Mouse (Mus musculus) lung, postnatal 10 days (tissue): ENCODE measurements around the gene Adck1.
"Not testable (repeated sequence)": the region's sequence is repeated elsewhere in the genome, so short reads cannot be mapped to it uniquely, and the experiment has no call there.

Experiments
- DNase-seq: peaks from one replicate; pipeline ENCODE4 v3.0.0; 2021

Adck1 gene

GRCm38 (mm10) chr12:88360441-88361119 lies at the start of gene Adck1:
Gene Adck1, plus strand, starts transcription at chr12:88360554.
- peak; percentile 92 for DNase-seq

DNA sequence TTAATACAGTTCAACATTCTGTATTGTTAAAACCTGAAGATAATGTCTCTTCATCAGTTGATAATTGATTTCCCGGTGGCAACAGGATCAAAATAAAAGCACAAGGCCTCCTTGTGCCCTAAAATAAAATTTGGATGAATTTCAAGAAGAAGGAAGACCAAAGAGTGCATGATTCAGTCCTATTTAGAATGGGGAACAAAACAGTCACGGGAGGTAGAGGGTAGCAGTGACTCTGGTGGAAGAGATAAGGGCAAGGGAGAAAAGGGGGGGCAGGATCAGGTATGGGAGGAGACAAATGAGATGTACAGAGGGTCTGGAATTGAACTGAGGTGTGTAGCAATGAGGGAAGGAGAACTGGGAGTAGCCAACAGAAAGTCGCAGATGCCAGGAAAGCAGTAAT lies 45.8 kb upstream of the Adck1 start:
- DNase-seq, result no peak

- not testable (repeated sequence) for DNase-seq
Observed at GRCm38 (mm10) chr12:88323926-88324325, 36.4 kb upstream of the Adck1 start, which contains the start of gene Gm5039. Gene Gm5039, minus strand, starts transcription at chr12:88324026.

- not testable (repeated sequence) for DNase-seq
Observed at GRCm38 (mm10) chr12:88336662-88337413, 23.5 kb upstream of the Adck1 start.

DNA sequence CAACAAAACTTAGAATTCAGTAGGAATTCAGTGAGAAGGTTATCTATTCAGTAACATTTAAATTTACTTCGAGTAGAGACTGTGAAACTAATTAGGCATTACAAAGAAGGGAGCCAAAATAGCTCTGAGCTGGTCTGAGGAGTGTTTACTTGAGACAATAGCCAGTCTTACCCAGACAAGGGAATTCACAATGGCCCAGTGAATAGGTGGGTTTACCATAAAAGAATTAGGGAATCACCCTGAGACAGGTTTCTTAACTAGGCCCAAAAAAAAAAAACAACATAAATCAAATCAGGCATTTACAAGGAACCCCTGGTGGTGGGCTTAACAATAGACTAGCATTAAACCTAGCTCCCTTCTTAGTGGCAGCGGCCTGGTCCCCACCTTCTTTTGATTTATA lies 19.1 kb upstream of the Adck1 start:
- DNase-seq, result not testable (repeated sequence)

DNA sequence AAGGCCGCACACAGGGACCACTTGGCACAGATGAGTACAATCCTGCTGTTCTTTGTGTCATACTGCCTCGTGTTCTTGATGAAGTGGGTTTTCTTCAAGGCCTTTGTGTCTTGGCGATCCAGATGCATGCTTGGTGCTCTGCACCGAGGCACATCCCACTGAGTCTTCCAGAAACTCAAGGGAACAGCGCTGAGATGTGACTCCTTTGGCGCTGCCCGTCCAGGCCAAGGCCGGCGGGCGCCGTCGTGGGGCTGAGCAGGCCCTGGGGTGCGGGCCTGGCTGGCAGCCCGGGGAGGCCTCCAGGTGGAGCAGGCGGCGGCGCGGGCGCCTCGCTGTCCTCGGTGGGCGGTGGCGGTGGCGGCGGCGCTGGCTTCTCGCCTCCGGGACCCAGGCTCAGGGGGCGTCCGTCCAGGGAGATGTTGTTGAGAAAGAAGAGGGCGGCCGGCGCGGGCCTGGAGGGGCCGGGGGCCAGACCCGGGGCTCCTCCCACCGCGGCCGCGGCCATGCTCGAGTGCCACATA lies 6.1 kb upstream of the Adck1 start:
- no peak for DNase-seq

GRCm38 (mm10) chr12:88361120-88361445 lies 729 bp downstream of the Adck1 start:
- no peak for DNase-seq

DNA sequence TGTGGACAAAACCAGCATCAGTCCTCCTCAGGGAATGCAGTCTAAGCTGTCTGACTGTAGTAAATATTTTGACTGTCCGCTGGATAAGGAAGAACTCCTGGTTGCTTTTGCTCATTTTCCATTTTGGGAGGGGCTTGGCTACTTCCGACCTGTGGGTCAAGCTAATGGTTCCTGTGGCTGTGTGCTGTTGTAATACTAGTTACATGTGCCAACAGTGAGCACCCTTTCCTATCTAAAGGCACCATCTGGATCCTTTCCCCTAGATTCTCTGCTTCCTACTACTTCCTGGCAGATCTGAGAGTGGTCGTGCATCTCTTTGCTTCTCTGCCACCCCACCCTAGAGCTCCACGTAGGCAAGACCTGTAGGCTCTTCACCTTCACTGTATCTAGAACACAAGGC lies 7.3 kb downstream of the Adck1 start:
- DNase-seq, result no peak

- no peak for DNase-seq
Observed at GRCm38 (mm10) chr12:88368618-88369017, 8.3 kb downstream of the Adck1 start.

- not testable (repeated sequence) for DNase-seq
Observed at GRCm38 (mm10) chr12:88369690-88370089, 9.3 kb downstream of the Adck1 start.

GRCm38 (mm10) chr12:88370321-88370720 lies 10.0 kb downstream of the Adck1 start:
- not testable (repeated sequence) for DNase-seq

GRCm38 (mm10) chr12:88372018-88372417 lies 11.7 kb downstream of the Adck1 start:
- no peak for DNase-seq

DNA sequence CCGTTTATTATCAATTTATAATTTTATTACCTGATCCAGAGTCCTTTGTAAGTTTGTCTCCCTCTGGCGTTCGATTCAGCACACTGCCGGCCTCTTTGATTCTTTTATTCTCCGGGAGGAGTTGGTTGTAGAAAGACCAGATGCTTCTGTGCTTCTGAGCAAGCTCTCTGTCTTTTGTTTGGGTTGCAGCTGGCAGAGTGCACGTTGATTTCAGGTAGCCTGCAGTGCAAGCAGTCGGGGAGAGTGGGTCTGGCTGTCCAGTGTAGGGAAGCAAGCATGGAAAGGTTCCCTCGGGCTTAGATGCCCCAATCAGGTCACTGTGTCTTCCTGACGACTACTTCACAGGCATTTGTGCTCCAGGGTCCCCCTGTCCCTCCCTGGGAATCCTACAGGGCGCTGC lies 16.5 kb downstream of the Adck1 start:
- peak; percentile 16 for DNase-seq

- no peak for DNase-seq
Observed at GRCm38 (mm10) chr12:88378256-88378655, 17.9 kb downstream of the Adck1 start.

GRCm38 (mm10) chr12:88388832-88389231 lies 28.5 kb downstream of the Adck1 start:
- no peak for DNase-seq

DNA sequence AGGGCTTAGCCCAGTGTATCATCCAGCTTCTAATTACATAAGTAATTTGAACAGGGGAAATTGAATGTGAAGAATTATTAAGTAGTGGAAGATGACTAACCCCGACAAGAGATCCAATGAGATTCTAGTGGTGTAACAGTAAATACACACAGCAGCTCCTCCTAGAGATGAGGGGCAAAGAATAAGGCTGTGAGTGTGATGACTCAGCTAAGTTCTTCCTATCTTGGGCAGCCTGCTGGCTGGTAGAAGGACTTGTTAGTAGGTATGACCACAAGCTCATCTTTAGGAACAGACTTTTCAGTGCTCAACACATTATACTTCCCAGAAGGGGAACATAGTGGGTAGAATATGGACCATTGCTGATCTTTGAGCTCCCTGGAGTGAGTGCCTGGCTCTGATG lies 38.3 kb downstream of the Adck1 start:
- no peak for DNase-seq

GRCm38 (mm10) chr12:88403541-88403940 lies 43.2 kb downstream of the Adck1 start:
- peak; percentile 68 for DNase-seq

GRCm38 (mm10) chr12:88405113-88405512 lies 44.8 kb downstream of the Adck1 start:
- DNase-seq, result peak; percentile 67

DNA sequence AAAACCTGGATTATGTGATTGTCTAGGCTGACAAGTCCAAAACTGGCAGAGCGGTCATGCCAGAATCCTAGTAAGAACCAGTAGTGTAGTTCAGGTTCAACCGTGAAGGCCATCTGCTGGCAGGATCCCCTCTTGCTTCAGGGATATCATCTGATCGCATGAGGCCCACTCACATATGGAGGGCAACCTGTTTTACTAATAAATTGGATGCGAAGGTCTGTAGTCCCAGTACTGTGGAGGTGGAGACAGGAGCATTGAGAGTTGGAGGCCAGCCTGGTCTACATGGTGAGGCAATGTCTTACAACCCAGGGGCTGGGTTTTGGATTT lies 47.6 kb downstream of the Adck1 start:
- DNase-seq, result no peak

- no peak for DNase-seq
Observed at GRCm38 (mm10) chr12:88408323-88409047, 48.1 kb downstream of the Adck1 start.

GRCm38 (mm10) chr12:88413239-88413638 lies 52.9 kb downstream of the Adck1 start:
- no peak for DNase-seq

- peak; percentile 21 for DNase-seq
Observed at GRCm38 (mm10) chr12:88419912-88420621, 59.7 kb downstream of the Adck1 start.

GRCm38 (mm10) chr12:88426926-88427325 lies 66.6 kb downstream of the Adck1 start:
- no peak for DNase-seq
